Mouse (Mus musculus) CH12.LX (cell line): ENCODE results near the gene Fxyd7.

Source experiments
- CTCF ChIP-seq, 2 experiments: IDR thresholded peaks in 1 of 2; conservative IDR thresholded peaks in 1 of 2; 2 replicates each; pipeline ENCODE4 v1.5.1; 2011 to 2012; ENCODE audit warnings: low read depth in 2 of 2, low read length in 2 of 2, improper control_type of control experiment in 1 of 2, inconsistent platforms in 1 of 2, mild to moderate bottlenecking in 1 of 2, moderate library complexity in 1 of 2
- EP300 ChIP-seq: IDR thresholded peaks from 2 replicates; pipeline ENCODE4 v1.6.1; 2011; ENCODE audit warnings: low read length, improper control_type of control experiment
- ETS1 ChIP-seq: conservative IDR thresholded peaks from 2 replicates; pipeline ENCODE4 v1.6.1; 2012; ENCODE audit warnings: low read depth, mild to moderate bottlenecking, inconsistent platforms, low read length, improper control_type of control experiment, moderate library complexity
- HCFC1 ChIP-seq: IDR thresholded peaks from 2 replicates; pipeline ENCODE4 v1.6.1; 2012; ENCODE audit warnings: low read depth, mild to moderate bottlenecking, inconsistent platforms, low read length, improper control_type of control experiment
- IRF4 ChIP-seq: IDR thresholded peaks from 2 replicates; pipeline ENCODE4 v1.6.1; 2014; ENCODE audit warnings: low read depth, mild to moderate bottlenecking, inconsistent platforms, low read length, improper control_type of control experiment
- MAX ChIP-seq: IDR thresholded peaks from 2 replicates; pipeline ENCODE4 v1.6.1; 2011; ENCODE audit warnings: low read length, improper control_type of control experiment
- MAZ ChIP-seq: IDR thresholded peaks from 2 replicates; pipeline ENCODE4 v1.6.1; 2012; ENCODE audit warnings: low read depth, mild to moderate bottlenecking, inconsistent platforms, low read length, improper control_type of control experiment, moderate library complexity
- MYC ChIP-seq: IDR thresholded peaks from 2 replicates; pipeline ENCODE4 v1.6.1; 2011; ENCODE audit warnings: low read depth, mild to moderate bottlenecking, improper control_type of control experiment, low read length
- NELFE ChIP-seq: IDR thresholded peaks from 2 replicates; pipeline ENCODE4 v1.6.1; 2011; ENCODE audit warnings: low read depth, low read length, improper control_type of control experiment
- POLR2A ChIP-seq: IDR thresholded peaks from 2 replicates; pipeline ENCODE4 v1.6.1; 2011; ENCODE audit warnings: low read depth, mild to moderate bottlenecking, improper control_type of control experiment, low read length
- POLR2AphosphoS2 ChIP-seq: IDR thresholded peaks from 2 replicates; pipeline ENCODE4 v1.6.1; 2011; ENCODE audit warnings: low read depth, low read length, improper control_type of control experiment
- TCF12 ChIP-seq: IDR thresholded peaks from 2 replicates; pipeline ENCODE4 v1.6.1; 2014; ENCODE audit warnings: low read depth, mild to moderate bottlenecking, inconsistent platforms, low read length, improper control_type of control experiment

- peak; percentile 30; the same call in 1 of the 2 replicates for TF ChIP-seq IRF4
- no peak for TF ChIP-seq CTCF (conservative IDR thresholded peaks at IDR 0.05 in 1 of 2, IDR thresholded peaks at IDR 0.05 in 1 of 2; ENCODE audit: low read depth in 2 of 2, low read length in 2 of 2)
- no peak for TF ChIP-seq NELFE
- TF ChIP-seq HCFC1 = no peak; the same call in 1 of the 2 replicates
- no peak for TF ChIP-seq EP300
- no peak for TF ChIP-seq MAX
- no peak for TF ChIP-seq TCF12
- TF ChIP-seq POLR2A = no peak; the same call in 1 of the 2 replicates
- no peak for TF ChIP-seq MYC
- no peak for TF ChIP-seq MAZ
- TF ChIP-seq ETS1 = no peak
- no peak for TF ChIP-seq POLR2AphosphoS2
Measured at GRCm38 (mm10) chr7:31033409-31034165, 17.7 kb downstream of the Fxyd7 start.
